Mouse (Mus musculus) heart, embryonic 16.5 days (tissue): ENCODE data around the gene Opn4. TPM values are rescaled to one million over a fixed set of nuclear protein-coding genes. Genes with fewer than 3 reads are reported as not detected.

Experiments used
- ATAC-seq: fragments of 200-750 bp; cut with Nextera tagmentation; replicated peaks from 2 replicates; pipeline ENCODE4 v1.8.0; 2017; ENCODE audit warnings: moderate number of reproducible peaks; ENCODE audit not compliant: insufficient read depth, low FRiP score; ENCODE audit errors: extremely low read depth
- H3K27ac ChIP-seq: fragments of 300-500 bp; sonication (generic); 2 replicates; pipeline ENCODE4 v1.5.1; 2014; ENCODE audit warnings: mild to moderate bottlenecking, low read length, control low read depth, moderate library complexity
- H3K27me3 ChIP-seq: fragments of 300-500 bp; sonication (generic); 2 replicates; pipeline ENCODE4 v1.6.1; 2014; ENCODE audit warnings: low read length, mixed read lengths; ENCODE audit not compliant: control insufficient read depth, insufficient read depth
- H3K36me3 ChIP-seq: fragments of 300-500 bp; sonication (generic); 2 replicates; pipeline ENCODE4 v1.6.1; 2014; ENCODE audit not compliant: control insufficient read depth, insufficient read depth
- H3K4me1 ChIP-seq: fragments of 300-500 bp; sonication (generic); 2 replicates; pipeline ENCODE4 v1.6.1; 2014; ENCODE audit warnings: low read length, mixed read lengths; ENCODE audit not compliant: control insufficient read depth, insufficient read depth
- H3K4me2 ChIP-seq: fragments of 300-500 bp; sonication (generic); 2 replicates; pipeline ENCODE4 v1.6.1; 2014; ENCODE audit warnings: low read depth, mild to moderate bottlenecking, control low read depth, low read length
- H3K4me3 ChIP-seq: fragments of 300-500 bp; sonication (generic); 2 replicates; pipeline ENCODE4 v1.5.1; 2014; ENCODE audit warnings: mild to moderate bottlenecking, control low read depth, low read length
- H3K9ac ChIP-seq: fragments of 300-500 bp; sonication (generic); 2 replicates; pipeline ENCODE4 v1.6.1; 2014; ENCODE audit warnings: low read length, control low read depth
- H3K9me3 ChIP-seq: fragments of 300-500 bp; sonication (generic); replicated peaks from 2 replicates; pipeline ENCODE4 v1.6.1; 2016; ENCODE audit warnings: low read length; ENCODE audit not compliant: control insufficient read depth
- WGBS: fragments of 180-500 bp; shearing (Covaris S2); extraction: QIAGEN DNeasy Blood & Tissue Kit; methylation state at CpG from one replicate; pipeline ENCODE4 v1.1.7; 2014; 5-methylcytosine and 5-hydroxymethylcytosine counted together
- polyA plus RNA-seq: library from polyadenylated mRNA; unstranded; fragments of >200 nt; fragmentation: Nextera tagmentation; extraction: Ambion mirVana; gene quantifications from 2 replicates; pipeline ENCODE4 v1.2.1, GENCODE M21; 2015

The Opn4 gene
- polyA plus RNA-seq, 1 experiment from 2014 or later, result 8.5 TPM

DNA sequence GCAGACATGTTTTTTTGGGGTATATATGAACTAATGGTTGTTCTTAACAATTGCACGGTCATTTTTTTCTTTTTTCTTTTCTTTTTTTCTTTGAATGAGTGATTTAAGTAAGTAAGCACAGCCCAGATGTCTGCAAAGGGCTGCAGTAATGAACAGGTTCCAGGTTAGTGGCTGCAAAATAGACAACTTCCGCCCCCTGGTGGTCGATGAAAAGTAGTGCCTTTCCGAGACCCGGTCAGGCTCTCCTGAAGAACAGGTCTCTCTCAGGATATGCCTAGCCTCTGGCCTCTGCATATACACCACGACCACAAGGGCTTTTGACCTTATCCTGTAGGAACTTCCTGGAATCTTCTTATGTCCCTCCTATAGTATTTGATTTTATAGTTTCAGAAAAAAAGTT, 29.6 kb downstream of the Opn4 start:
- H3K4me1 ChIP-seq, result peaks cover 84% of the 10 kb centered on the region
- H3K27me3 ChIP-seq, result no peaks in the 10 kb centered on the region
- H3K9ac ChIP-seq, result peak overlapping the region; percentile 63; the same call in 1 of the 2 replicates
- no peak for ATAC-seq
- no peaks in the 10 kb centered on the region for H3K9me3 ChIP-seq
- H3K4me2 ChIP-seq, result peak overlapping the region; percentile 62
- H3K27ac ChIP-seq, result peak overlapping the region; percentile 81
- peaks cover 8% of the 10 kb centered on the region for H3K36me3 ChIP-seq
- 2% methylated on average over 6 of the region's 6 CpGs for WGBS
- H3K4me3 ChIP-seq, result no peak overlapping the region; the same call in 1 of the 2 replicates

DNA sequence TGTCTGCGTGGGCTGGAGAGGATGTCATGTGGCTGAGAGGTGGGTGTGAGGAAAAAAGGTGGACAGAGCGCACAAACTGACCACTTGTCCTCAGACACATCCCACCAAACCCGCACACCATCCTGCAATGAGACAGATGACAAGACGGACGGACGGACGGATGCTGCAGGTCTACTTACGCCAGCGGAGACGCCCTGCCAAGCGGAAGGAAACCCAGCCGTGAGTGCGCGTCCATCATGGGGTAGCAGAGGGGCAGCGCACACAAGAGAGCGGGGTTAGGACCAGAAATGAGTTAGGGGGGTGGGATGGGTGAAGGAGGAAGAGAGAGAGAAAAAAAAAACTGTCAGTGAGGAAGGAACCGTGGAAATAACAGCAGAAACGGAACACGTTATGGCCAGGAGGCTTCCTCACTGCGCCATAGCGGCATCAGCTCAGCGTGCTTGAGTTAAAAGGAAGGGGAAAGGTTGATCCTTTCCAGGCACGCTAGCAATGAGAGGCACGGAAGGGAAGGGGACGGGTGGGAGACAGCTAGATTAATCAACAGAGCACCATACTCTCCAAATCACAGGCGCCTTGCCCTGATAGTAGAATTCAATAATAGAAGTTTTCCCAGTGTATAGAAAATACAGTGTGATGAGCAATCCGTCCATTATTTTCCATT, 30.3 kb downstream of the Opn4 start:
- Histone ChIP-seq H3K9ac (peak overlapping the region; percentile 63), H3K4me2 (peak overlapping the region; percentile 62), H3K27ac (peak overlapping the region; percentile 81), H3K4me3 (peak overlapping the region; percentile 21), H3K9me3 (no peaks in the 10 kb centered on the region), H3K36me3 (peaks cover 2% of the 10 kb centered on the region; the same call in 1 of the 2 replicates), H3K27me3 (no peaks in the 10 kb centered on the region), H3K4me1 (peaks cover 88% of the 10 kb centered on the region)
- ATAC-seq, result no peak
- 22% methylated on average over 27 of the region's 27 CpGs for WGBS

DNA sequence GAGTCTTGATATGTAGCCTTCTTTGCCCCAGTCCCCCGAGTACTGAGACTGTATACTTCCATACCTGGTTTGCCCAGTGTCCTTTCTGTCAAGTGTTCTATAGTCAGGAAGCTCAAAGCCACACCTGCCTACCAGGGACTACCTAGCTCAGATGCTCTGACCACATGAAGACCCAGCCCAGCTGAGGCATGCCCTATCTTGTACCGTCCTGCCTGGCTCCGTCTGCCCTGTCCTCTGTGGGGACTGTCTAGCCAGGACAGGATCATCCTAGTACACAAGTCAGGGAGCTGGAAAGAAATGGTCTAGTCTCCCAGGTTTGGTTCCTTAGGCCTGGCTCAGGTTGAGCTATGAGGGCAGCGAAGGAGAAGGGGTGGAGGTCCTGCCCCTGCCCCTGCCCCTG, 31.3 kb downstream of the Opn4 start:
- no peak for ATAC-seq
- no peak overlapping the region for H3K4me3 ChIP-seq

DNA sequence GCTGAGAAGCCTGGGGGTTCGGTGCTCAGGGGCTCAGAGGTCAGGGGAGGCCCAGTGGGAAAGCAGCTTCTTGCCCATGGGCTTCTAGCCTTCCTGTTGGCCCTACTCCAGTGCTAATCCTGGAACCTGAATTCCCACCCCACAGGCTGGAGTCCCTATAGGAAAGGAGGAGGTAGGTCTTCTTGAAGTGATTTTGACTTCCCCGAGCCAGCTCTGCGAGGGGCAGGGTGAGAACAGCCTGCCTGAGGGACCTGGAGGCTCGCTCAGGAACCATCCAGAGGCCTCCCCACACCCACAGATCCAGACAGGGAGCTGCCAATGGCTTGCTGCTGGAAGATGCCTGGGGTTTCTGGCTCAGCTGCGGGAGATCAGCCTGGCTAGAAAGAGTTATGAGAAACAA, 32.2 kb downstream of the Opn4 start:
- 27% methylated on average over 5 of the region's 5 CpGs for WGBS
- Histone ChIP-seq H3K9ac (peak overlapping the region; percentile 53), H3K27me3 (no peaks in the 10 kb centered on the region), H3K4me1 (peaks cover 80% of the 10 kb centered on the region), H3K9me3 (no peaks in the 10 kb centered on the region), H3K27ac (peak overlapping the region; percentile 81), H3K4me2 (no peak overlapping the region), H3K4me3 (no peak overlapping the region), H3K36me3 (0 out of 2 replicates have a peak, but pooled peaks cover 4% of the 10 kb centered on the region)
- peak; percentile 29 for ATAC-seq

More for the DNA sequence above, 31.3 kb downstream of the Opn4 start:
- Histone ChIP-seq H3K4me2 (no peak overlapping the region), H3K27me3 (no peaks in the 10 kb centered on the region), H3K9ac (peak overlapping the region; percentile 26; the same call in 1 of the 2 replicates), H3K4me1 (peaks cover 84% of the 10 kb centered on the region), H3K36me3 (no peaks in the 10 kb centered on the region), H3K27ac (peak overlapping the region; percentile 81), H3K9me3 (no peaks in the 10 kb centered on the region)
- 57% methylated on average over 4 of the region's 4 CpGs for WGBS

DNA sequence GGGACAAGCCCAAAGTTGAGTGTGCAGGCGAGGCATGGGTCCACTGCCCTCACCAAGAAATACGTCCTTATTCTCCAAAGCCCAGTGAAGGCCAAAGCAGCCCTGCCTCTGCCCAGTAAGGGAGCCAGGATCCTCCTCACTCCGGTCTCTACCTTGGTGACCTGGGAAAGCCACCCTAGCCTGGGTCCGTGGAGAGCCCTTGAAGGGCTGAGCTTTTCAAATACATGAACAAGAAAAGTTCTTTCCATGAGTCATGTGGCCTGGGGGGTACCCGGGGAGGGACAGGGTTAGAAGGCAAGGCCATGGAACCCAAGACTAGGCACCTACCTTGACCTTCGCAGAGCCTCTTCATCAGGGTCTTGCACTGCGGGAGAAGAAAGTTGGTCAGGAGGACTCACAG, 33.4 kb downstream of the Opn4 start:
- no peaks in the 10 kb centered on the region for H3K27me3 ChIP-seq
- 0 out of 2 replicates have a peak, but pooled peaks cover 4% of the 10 kb centered on the region for H3K36me3 ChIP-seq
- peak overlapping the region; percentile 71 for H3K27ac ChIP-seq
- H3K9me3 ChIP-seq, result no peaks in the 10 kb centered on the region
- H3K4me3 ChIP-seq, result no peak overlapping the region
- peaks cover 78% of the 10 kb centered on the region for H3K4me1 ChIP-seq
- ATAC-seq, result no peak
- H3K4me2 ChIP-seq, result no peak overlapping the region
- 88% methylated on average over 7 of the region's 7 CpGs for WGBS
- H3K9ac ChIP-seq, result no peak overlapping the region

DNA sequence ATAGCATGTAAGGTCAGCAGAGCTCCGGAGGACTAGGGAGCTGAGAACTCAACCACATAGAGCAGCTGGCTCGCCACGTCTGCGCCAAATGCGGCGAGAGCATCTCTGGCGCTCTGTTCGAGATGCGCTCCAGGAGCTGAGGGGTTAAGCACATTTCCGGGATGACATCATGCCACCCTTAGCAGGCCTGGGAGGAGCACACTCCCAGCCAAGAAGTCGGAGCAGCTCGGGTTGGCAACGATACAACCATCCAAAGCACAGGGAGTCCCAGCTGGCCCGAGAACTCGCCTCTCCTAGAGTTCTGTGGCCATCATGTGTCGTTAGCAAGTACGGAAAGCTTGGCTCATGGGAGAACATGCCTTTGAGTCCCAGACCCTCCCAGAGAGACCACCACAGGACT, 34.2 kb downstream of the Opn4 start:
- no peaks in the 10 kb centered on the region for H3K9me3 ChIP-seq
- H3K9ac ChIP-seq, result no peak overlapping the region
- H3K27ac ChIP-seq, result peak overlapping the region; percentile 71
- peak; percentile 28 for ATAC-seq
- no peak overlapping the region for H3K4me2 ChIP-seq
- peaks cover 71% of the 10 kb centered on the region for H3K4me1 ChIP-seq
- peaks cover 9% of the 10 kb centered on the region for H3K36me3 ChIP-seq
- H3K27me3 ChIP-seq, result no peaks in the 10 kb centered on the region
- H3K4me3 ChIP-seq, result no peak overlapping the region
- 41% methylated on average over 17 of the region's 17 CpGs for WGBS

DNA sequence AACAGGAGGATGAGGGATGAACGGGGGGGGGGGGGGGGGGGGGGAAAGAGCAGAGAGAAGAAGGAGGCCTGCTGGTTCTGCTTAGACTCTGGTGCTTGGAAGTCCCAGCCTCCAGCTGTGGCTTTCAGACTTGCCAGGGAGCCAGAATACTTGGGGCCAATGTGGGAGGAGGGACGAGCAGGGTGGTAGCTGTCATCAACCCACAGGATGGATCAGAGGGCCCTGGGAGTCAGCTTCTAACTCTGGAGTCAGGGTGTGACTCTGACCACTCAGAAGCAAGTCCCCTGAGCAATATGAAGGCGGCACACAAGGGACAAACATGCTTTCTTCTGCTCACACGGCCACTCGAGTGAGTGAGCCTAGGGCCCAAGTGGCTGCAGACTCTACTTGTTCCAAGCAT, 35.3 kb downstream of the Opn4 start:
- peak overlapping the region; percentile 71 for H3K27ac ChIP-seq
- no peaks in the 10 kb centered on the region for H3K27me3 ChIP-seq
- no peak overlapping the region for H3K4me2 ChIP-seq
- no peak for ATAC-seq
- no peak overlapping the region for H3K9ac ChIP-seq
- H3K36me3 ChIP-seq, result peaks cover 9% of the 10 kb centered on the region
- H3K9me3 ChIP-seq, result no peaks in the 10 kb centered on the region
- no peak overlapping the region for H3K4me3 ChIP-seq
- H3K4me1 ChIP-seq, result peaks cover 63% of the 10 kb centered on the region
- 39% methylated on average over 5 of the region's 5 CpGs for WGBS

DNA sequence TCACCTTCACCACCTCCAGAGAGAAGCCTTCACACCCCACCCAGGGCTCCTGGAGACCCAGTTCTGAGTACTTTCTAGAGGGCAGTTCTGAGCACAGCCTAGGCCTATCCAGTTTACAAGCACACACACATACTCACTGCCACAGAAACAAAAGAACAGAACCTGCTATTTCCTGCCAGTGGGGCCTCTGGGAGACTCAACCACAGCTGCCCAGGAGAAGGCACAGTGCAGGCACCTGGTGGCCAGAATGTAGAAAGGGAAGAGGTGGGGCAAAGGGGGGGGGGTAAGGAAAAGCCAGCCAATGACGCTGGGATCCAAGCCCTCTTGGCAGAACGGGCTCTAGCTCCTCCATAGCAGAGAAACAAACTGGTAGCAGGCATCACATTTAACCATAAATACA, 37.5 kb downstream of the Opn4 start:
- no peak overlapping the region for H3K4me3 ChIP-seq
- H3K27ac ChIP-seq, result peak overlapping the region; percentile 26; the same call in 1 of the 2 replicates
- H3K4me1 ChIP-seq, result peaks cover 41% of the 10 kb centered on the region
- no peaks in the 10 kb centered on the region for H3K27me3 ChIP-seq
- ATAC-seq, result no peak
- WGBS, result 3% methylated on average over 2 of the region's 2 CpGs
- H3K36me3 ChIP-seq, result peaks cover 16% of the 10 kb centered on the region
- H3K4me2 ChIP-seq, result no peak overlapping the region
- H3K9me3 ChIP-seq, result no peaks in the 10 kb centered on the region
- H3K9ac ChIP-seq, result no peak overlapping the region

DNA sequence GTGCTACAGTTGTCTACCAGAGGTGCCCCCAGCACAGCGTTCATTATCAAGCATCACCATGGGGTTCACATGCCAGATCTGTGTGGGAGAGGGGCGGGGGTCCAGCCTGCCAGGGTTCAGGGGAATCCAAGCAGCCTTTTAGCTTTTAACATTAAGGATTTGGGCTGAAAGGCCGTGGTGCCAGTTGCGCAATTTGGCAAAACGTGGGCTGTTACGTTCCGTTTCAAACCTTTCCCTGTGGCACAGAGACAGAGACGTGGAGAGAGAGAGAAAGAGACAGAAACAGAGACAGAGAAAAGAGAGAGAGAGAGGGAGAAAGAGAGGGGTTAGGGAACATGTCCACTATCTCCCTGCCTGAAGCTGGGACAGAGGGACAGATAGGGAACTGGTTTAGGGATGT, 38.3 kb downstream of the Opn4 start:
- Histone ChIP-seq H3K27me3 (no peaks in the 10 kb centered on the region), H3K36me3 (peaks cover 19% of the 10 kb centered on the region), H3K9ac (no peak overlapping the region), H3K27ac (0 out of 2 replicates have a peak overlapping the region, but pooled peaks have one; percentile 26), H3K4me3 (no peak overlapping the region), H3K4me1 (peaks cover 36% of the 10 kb centered on the region), H3K9me3 (no peaks in the 10 kb centered on the region), H3K4me2 (no peak overlapping the region)
- no peak for ATAC-seq
- 85% methylated on average over 8 of the region's 8 CpGs for WGBS
